Mouse (Mus musculus) gastrocnemius, postnatal 25 days (tissue): ENCODE data around the gene Vmn1r237. TPM values are rescaled to one million over a fixed set of nuclear protein-coding genes. Genes with fewer than 3 reads are reported as not detected.

Source experiments
- DNase-seq: peaks from one replicate; pipeline ENCODE4 v3.0.0; 2022
- long read RNA-seq, 2 experiments: library from polyadenylated mRNA; stranded (forward); transcript quantifications; one replicate each; pipeline ENCODE4 v2.0.0; 2021
- microRNA-seq, 2 experiments: library from miRNA; unstranded; fragments of <30 nt; microRNA quantifications; one replicate each; pipeline ENCODE4 v1.2.0; 2021; ENCODE audit warnings: borderline replicate concordance in 2 of 2
- total RNA-seq, 2 experiments: library from RNA; stranded (reverse); gene quantifications; 1 replicate in 1 of 2; 2 replicates in 1 of 2; pipeline ENCODE4 v1.2.3; 2021

The Vmn1r237 gene
- total RNA-seq = not detected
- long read RNA-seq, experiment 1 = 0 reads
- long read RNA-seq, experiment 2 = 0 reads

- no peak for DNase-seq
These were observed at the start of gene Vmn1r237 for GRCm38 (mm10) chr17:21311565-21311964. Gene Vmn1r237 (plus strand): TSS chr17:21311865.

GRCm38 (mm10) chr17:21272103-21272502 is 39.6 kb upstream of the Vmn1r237 start:
- no peak for DNase-seq

- no peak for DNase-seq
These were observed 29.0 kb upstream of the Vmn1r237 start, which contains the start of gene Vmn1r236 for GRCm38 (mm10) chr17:21282642-21283041. Gene Vmn1r236 (plus strand): TSS chr17:21282942.

GRCm38 (mm10) chr17:21284395-21284794 is 27.3 kb upstream of the Vmn1r237 start:
- DNase-seq = no peak

- DNase-seq = no peak
These were observed 22.0 kb upstream of the Vmn1r237 start for GRCm38 (mm10) chr17:21289695-21290094.

Small RNA genes lying within 50 kb of the gene (microRNA-seq; reads per million reads assigned to microRNA genes)
- gene Gm26384 = 0 reads per million in 2 experiments

Other genes starting within 250 kb of the Vmn1r237 start
- gene Vmn1r234, start 85.8 kb upstream of the Vmn1r237 start, total RNA-seq = not detected
- not detected for gene Vmn1r235, start 55.5 kb upstream of the Vmn1r237 start, total RNA-seq
- gene Vmn1r236, start 28.9 kb upstream of the Vmn1r237 start, total RNA-seq = not detected
- under 1 TPM; 0.36 to 0.40 TPM for gene Zfp677, start 71.9 kb downstream of the Vmn1r237 start, total RNA-seq
- gene Zfp54, start 111.4 kb downstream of the Vmn1r237 start, total RNA-seq = under 1 TPM; 0.84 to 0.99 TPM
- 1 to 10 TPM; 5.2 to 5.4 TPM for gene Zfp51, start 138.5 kb downstream of the Vmn1r237 start, total RNA-seq
- 1 to 10 TPM; 1.1 to 1.4 TPM for gene Zfp53, start 177.1 kb downstream of the Vmn1r237 start, total RNA-seq
- gene Zfp52, start 223.7 kb downstream of the Vmn1r237 start, total RNA-seq = 1 to 10 TPM; 3.0 to 6.3 TPM